Mouse (Mus musculus): ENCODE data around the gene Fam43a. TPM values are rescaled to one million over a fixed set of nuclear protein-coding genes. Genes with fewer than 3 reads are reported as not detected.

Fam43a gene
- total and polyA plus RNA-seq, 2 experiments from 2014 or later, result 10.5 to 17.4 TPM

DNA sequence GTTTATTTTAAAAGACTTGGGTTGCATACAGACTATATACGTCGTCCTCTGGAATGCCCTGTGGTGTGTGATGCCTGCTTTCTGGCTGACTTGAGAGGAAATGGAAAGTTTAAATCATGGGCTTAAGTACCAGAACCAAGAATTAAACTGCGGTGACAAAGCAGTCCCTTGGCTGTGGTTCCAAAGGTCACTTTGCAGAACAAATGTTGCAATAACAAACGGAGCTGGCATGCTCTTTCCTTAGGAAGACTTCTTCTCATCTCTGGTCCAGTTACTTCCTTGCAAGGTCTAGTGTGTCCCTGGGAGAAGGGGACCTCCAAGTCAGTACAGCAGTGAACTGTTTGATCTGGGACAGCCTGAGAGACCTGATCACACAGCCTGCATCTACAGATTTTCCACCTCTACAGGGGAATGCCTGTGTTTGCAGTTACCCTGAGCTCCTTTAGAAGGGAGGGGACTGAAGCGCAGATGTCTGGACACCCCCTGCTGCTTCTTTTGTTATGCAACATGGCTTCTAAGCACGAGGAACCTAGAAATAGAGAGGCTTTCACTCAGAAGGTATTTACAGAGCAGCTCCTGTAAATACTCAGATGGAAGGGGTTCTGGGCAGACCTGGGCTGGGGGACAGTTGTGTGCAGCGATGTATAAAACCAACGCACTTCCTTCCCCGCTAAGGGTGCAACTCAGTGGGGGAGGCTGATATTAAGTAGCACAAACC lies 46.5 kb downstream of the Fam43a start:
- H3K4me3 ChIP-seq (ENCODE audit: low read depth, low read length), result no peak overlapping the region
- H3K4me1 ChIP-seq (ENCODE audit: insufficient read depth), result no peaks in the 10 kb centered on the region
- DNase-seq (no peak), ATAC-seq (no peak)
- no peak for TF ChIP-seq CTCF (IDR thresholded peaks at IDR 0.05; ENCODE audit: low read depth)
- peaks cover 9% of the 10 kb centered on the region; the same call in 1 of the 2 replicates for H3K9me3 ChIP-seq (ENCODE audit: low read length)
- H3K27ac ChIP-seq (ENCODE audit: low read depth, low read length), result no peak overlapping the region
- no peak overlapping the region for H3K4me2 ChIP-seq (ENCODE audit: low read depth)
- 34% methylated on average over 9 of the region's 9 CpGs for WGBS
- H3K36me3 ChIP-seq (ENCODE audit: insufficient read depth), result no peaks in the 10 kb centered on the region
- H3K9ac ChIP-seq, result no peak overlapping the region
- H3K27me3 ChIP-seq (ENCODE audit: insufficient read depth, low read length), result no peaks in the 10 kb centered on the region

DNA sequence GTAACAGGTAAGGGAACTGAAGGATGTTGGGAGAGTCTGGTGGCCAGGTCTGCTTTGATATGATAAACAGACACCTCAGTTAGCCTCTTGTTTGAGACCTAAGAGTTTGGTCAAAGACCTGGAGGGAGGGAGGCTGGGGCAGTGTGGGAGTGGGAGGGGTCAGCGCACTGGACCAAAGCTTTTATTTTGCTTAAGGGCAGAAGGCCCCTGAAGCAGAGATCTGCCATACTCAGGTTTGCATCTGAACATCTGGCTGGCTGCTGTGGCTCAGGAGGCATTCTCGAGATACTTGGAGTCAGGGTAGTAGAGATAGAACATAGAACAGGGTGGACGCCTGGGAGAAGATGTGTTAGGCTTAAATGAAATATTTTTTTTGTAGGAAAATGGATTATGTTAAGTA lies 47.3 kb downstream of the Fam43a start:
- no peak for DNase-seq
- no peaks in the 10 kb centered on the region for H3K36me3 ChIP-seq (ENCODE audit: insufficient read depth)
- no peak overlapping the region for H3K27ac ChIP-seq (ENCODE audit: low read depth, low read length)
- ATAC-seq, result no peak
- H3K9me3 ChIP-seq (ENCODE audit: low read length), result peaks cover 9% of the 10 kb centered on the region; the same call in 1 of the 2 replicates
- no peak overlapping the region for H3K4me2 ChIP-seq (ENCODE audit: low read depth)
- WGBS, result 80% methylated on average over 3 of the region's 3 CpGs
- no peak overlapping the region for H3K9ac ChIP-seq
- H3K27me3 ChIP-seq (ENCODE audit: insufficient read depth, low read length), result no peaks in the 10 kb centered on the region
- no peaks in the 10 kb centered on the region for H3K4me1 ChIP-seq (ENCODE audit: insufficient read depth)
- no peak for TF ChIP-seq CTCF (IDR thresholded peaks at IDR 0.05; ENCODE audit: low read depth)
- no peak overlapping the region for H3K4me3 ChIP-seq (ENCODE audit: low read depth, low read length)

DNA sequence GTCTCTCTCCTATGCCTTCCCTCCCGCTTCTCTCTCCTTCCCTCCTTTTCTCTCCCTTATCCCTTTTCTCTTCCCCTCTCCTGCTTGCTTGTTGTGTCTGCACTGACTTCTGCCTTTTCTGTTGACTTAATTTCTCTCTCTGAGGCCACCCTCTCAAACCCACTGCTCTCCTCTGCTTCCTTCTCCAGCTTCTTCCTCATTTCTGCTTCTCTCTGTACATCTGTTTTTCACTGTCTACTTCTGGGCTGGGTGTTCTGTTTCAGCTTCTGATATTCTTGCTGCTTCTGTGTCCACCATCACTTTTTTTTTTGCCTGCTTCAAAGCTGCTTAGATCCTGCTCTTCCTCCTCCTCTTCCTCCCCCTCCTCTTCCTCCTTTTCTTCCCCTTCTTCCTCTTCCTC lies 51.8 kb downstream of the Fam43a start:
- WGBS, result 95% methylated on average over 1 of the region's 1 CpGs
- H3K27ac ChIP-seq (ENCODE audit: low read depth, low read length), result no peak overlapping the region
- no peak overlapping the region for H3K4me3 ChIP-seq (ENCODE audit: low read depth, low read length)
- H3K9ac ChIP-seq, result no peak overlapping the region
- H3K4me2 ChIP-seq (ENCODE audit: low read depth), result no peak overlapping the region
- H3K4me1 ChIP-seq (ENCODE audit: insufficient read depth), result no peaks in the 10 kb centered on the region
- H3K9me3 ChIP-seq (ENCODE audit: low read length), result peaks cover 6% of the 10 kb centered on the region; the same call in 1 of the 2 replicates
- TF ChIP-seq CTCF (IDR thresholded peaks at IDR 0.05; ENCODE audit: low read depth), result no peak
- ATAC-seq (no peak), DNase-seq (no peak)
- no peaks in the 10 kb centered on the region for H3K27me3 ChIP-seq (ENCODE audit: insufficient read depth, low read length)
- H3K36me3 ChIP-seq (ENCODE audit: insufficient read depth), result no peaks in the 10 kb centered on the region

Other genes with a start within 250 kb of the Fam43a start
- gene Atp13a3, start 193.7 kb upstream of the Fam43a start, total RNA-seq (2014; rRNA removed), result 27.9 and 35.0 TPM in 2 replicates
- 4.0 and 6.1 TPM in 2 replicates for gene Atp13a3, start 193.7 kb upstream of the Fam43a start, polyA plus RNA-seq (2015; fragmentation: Nextera tagmentation; extraction: Ambion mirVana)
- gene Tmem44, start 48.9 kb upstream of the Fam43a start, total RNA-seq (2014; rRNA removed), result 107 and 113 TPM in 2 replicates
- gene Tmem44, start 48.9 kb upstream of the Fam43a start, polyA plus RNA-seq (2015; fragmentation: Nextera tagmentation; extraction: Ambion mirVana), result 66.1 and 66.6 TPM in 2 replicates
- 20.4 and 27.7 TPM in 2 replicates for gene Lsg1, start 12.1 kb upstream of the Fam43a start, total RNA-seq (2014; rRNA removed)
- gene Lsg1, start 12.1 kb upstream of the Fam43a start, polyA plus RNA-seq (2015; fragmentation: Nextera tagmentation; extraction: Ambion mirVana), result 40.8 and 41.4 TPM in 2 replicates